ENCODE assay signal across 1 mouse cellular context in genomic region chr11:98206281-98206680, GRCm38 (mm10).
TF ChIP-seq lines count a peak whose summit lies in the region.

No protein-coding gene starts in this region.

TF ChIP-seq in CH12.LX, 34 proteins besides CTCF, POLR2A, EP300 and RAD21:
- TF ChIP-seq SIN3A (IDR thresholded peaks at IDR 0.05; ENCODE audit: low read length), result peak; percentile 75; the same call in 1 of the 2 replicates
TF ChIP-seq in CH12.LX: peak in this region for 1; not testable (repeated sequence) for 33.
